Mouse (Mus musculus): ENCODE measurements at regions not wholly inside any gene's neighbourhood (a gene's known extent, or its start where the extent isn't known, plus 50 kb on each side); places are given as distances from the start of the nearest gene placed in this dataset.
A peak's percentile ranks its signal among the peaks of the same experiment; 100 is the strongest.

GRCm38 (mm10) chr12:73441326-73441725, 104.9 kb downstream of the Tmem30b start:
- H3K9ac ChIP-seq (replicated peaks; ENCODE audit: low read depth) = no peak overlapping the region
- no peaks in the 10 kb centered on the region for H3K4me1 ChIP-seq (ENCODE audit: insufficient read depth, low read depth, low read length)
- 68% methylated on average over 1 of the region's 1 CpGs for WGBS
- no peak overlapping the region for H3K4me2 ChIP-seq (replicated peaks; ENCODE audit: low read depth, low read length)
- no peak overlapping the region for H3K27ac ChIP-seq (ENCODE audit: low read length)
- ATAC-seq = no peak
- no peak for TF ChIP-seq CTCF (IDR thresholded peaks at IDR 0.05)
- no peak for TF ChIP-seq EP300 (IDR thresholded peaks at IDR 0.05)
- H3K27me3 ChIP-seq (replicated peaks; ENCODE audit: insufficient read depth, low read length) = no peaks in the 10 kb centered on the region
- no peak for DNase-seq (ENCODE audit: low spot score)
- H3K36me3 ChIP-seq (ENCODE audit: insufficient read depth, low read length) = no peaks in the 10 kb centered on the region
- no peaks in the 10 kb centered on the region for H3K9me3 ChIP-seq (ENCODE audit: low read length)
- H3K4me3 ChIP-seq (ENCODE audit: low read depth, low read length) = no peak overlapping the region

DNA sequence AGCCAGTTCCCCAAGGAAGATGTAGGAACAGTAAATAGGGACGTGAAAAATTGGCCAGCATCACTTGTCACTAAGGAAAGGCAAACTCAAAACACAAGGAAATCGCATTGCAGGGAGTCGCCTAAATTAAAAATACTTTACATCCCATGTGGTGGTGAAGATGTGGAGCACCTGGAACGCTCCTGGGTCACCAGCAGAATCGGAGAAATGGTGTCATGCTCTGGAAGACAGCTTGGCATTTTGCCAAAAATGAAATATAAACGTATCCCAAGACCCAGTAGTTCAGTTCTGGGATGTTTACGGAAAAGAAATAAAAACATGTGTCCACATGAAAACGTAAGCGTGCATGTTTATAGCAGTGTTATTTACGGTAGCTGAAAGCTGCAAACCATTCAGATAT, 111.5 kb downstream of the Tmem30b start:
- no peak for ATAC-seq
- Histone ChIP-seq H3K4me2 (replicated peaks; ENCODE audit: low read depth, low read length) (no peak overlapping the region), H3K4me1 (ENCODE audit: insufficient read depth, low read depth, low read length) (no peaks in the 10 kb centered on the region), H3K9ac (replicated peaks; ENCODE audit: low read depth) (no peak overlapping the region), H3K4me3 (ENCODE audit: low read depth, low read length) (no peak overlapping the region), H3K9me3 (ENCODE audit: low read length) (no peaks in the 10 kb centered on the region), H3K27ac (ENCODE audit: low read length) (no peak overlapping the region), H3K36me3 (ENCODE audit: insufficient read depth, low read length) (no peaks in the 10 kb centered on the region), H3K27me3 (replicated peaks; ENCODE audit: insufficient read depth, low read length) (no peaks in the 10 kb centered on the region)
- TF ChIP-seq EP300 (IDR thresholded peaks at IDR 0.05) = no peak
- no peak for TF ChIP-seq CTCF (IDR thresholded peaks at IDR 0.05)
- WGBS = 40% methylated on average over 10 of the region's 10 CpGs
- DNase-seq (ENCODE audit: low spot score) = no peak

DNA sequence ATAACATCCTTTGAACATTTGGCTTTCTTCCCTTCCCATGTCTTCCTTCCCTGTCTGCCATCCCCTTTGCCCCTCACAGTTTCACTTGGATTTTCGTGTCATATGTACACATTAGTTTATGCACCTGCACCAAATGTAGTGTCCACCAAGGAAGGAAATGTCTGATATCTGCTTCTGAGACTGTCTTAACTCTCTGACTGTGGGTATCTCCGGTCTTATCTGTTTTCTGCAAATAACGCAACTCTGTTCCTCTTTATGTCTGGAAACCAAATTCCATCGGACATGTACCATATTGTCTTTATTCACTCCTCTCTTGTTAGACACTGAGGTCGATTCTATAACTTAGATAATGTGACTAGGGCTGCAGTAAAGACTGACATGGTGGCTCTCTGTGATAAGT, 113.6 kb downstream of the Tmem30b start:
- 75% methylated on average over 5 of the region's 5 CpGs for WGBS
- no peak overlapping the region for H3K9ac ChIP-seq (replicated peaks; ENCODE audit: low read depth)
- no peaks in the 10 kb centered on the region for H3K36me3 ChIP-seq (ENCODE audit: insufficient read depth, low read length)
- no peak overlapping the region for H3K4me3 ChIP-seq (ENCODE audit: low read depth, low read length)
- no peak overlapping the region for H3K27ac ChIP-seq (ENCODE audit: low read length)
- no peaks in the 10 kb centered on the region for H3K27me3 ChIP-seq (replicated peaks; ENCODE audit: insufficient read depth, low read length)
- H3K9me3 ChIP-seq (ENCODE audit: low read length) = no peaks in the 10 kb centered on the region
- no peak for DNase-seq (ENCODE audit: low spot score)
- no peak overlapping the region for H3K4me2 ChIP-seq (replicated peaks; ENCODE audit: low read depth, low read length)
- H3K4me1 ChIP-seq (ENCODE audit: insufficient read depth, low read depth, low read length) = no peaks in the 10 kb centered on the region
- TF ChIP-seq CTCF (IDR thresholded peaks at IDR 0.05) = no peak
- no peak for TF ChIP-seq EP300 (IDR thresholded peaks at IDR 0.05)
- no peak for ATAC-seq

DNA sequence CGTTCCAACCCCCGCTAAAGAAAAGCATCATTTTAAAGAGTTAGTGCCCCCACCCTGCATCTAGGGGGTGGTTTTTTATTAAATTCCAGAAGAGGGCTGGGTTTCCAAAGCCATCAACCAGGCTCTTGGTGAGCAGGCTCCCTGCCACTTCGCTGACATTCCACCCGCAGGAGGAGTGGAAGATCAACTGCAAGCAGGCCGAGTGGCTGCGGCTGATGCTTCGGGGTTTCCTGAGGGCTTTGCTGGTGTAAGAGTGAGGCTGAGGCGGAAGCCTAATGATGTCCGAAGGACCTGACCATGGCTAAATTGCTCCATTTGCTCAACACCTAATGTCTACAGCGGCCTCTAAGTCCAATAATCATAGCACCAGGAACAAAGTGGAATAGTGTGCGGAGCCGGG, 118.0 kb downstream of the Tmem30b start:
- 56% methylated on average over 12 of the region's 12 CpGs for WGBS
- Histone ChIP-seq H3K4me2 (replicated peaks; ENCODE audit: low read depth, low read length) (no peak overlapping the region), H3K9ac (replicated peaks; ENCODE audit: low read depth) (no peak overlapping the region), H3K27ac (ENCODE audit: low read length) (no peak overlapping the region), H3K36me3 (ENCODE audit: insufficient read depth, low read length) (no peaks in the 10 kb centered on the region), H3K4me1 (ENCODE audit: insufficient read depth, low read depth, low read length) (no peaks in the 10 kb centered on the region), H3K27me3 (replicated peaks; ENCODE audit: insufficient read depth, low read length) (no peaks in the 10 kb centered on the region), H3K4me3 (ENCODE audit: low read depth, low read length) (no peak overlapping the region), H3K9me3 (ENCODE audit: low read length) (no peaks in the 10 kb centered on the region)
- no peak for TF ChIP-seq EP300 (IDR thresholded peaks at IDR 0.05)
- no peak for TF ChIP-seq CTCF (IDR thresholded peaks at IDR 0.05)
- DNase-seq (ENCODE audit: low spot score) (peak; percentile 22), ATAC-seq (peak; percentile 56)

GRCm38 (mm10) chr12:73424814-73425213, 121.4 kb downstream of the Tmem30b start:
- 81% methylated on average over 7 of the region's 7 CpGs for WGBS
- no peak for ATAC-seq
- no peak for DNase-seq (ENCODE audit: low spot score)

DNA sequence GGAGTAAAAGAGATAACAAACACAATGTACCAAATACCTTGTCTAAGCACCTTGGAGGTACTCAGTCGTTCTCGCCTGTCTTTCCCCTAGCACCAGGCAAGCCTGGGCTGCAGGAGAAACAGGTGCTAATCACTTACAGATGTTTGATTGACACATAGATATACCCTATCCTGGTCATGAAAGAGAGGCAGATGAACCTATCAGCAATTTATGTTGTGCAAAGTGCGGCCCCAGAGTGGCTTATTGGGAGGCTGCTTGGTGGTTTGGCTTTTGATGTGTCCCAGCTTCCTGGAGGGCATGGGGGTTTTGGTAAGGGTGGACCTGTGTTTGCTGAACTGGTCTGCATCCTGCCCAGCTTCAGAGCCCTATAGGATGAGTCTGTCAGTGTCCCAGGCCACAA, 129.1 kb downstream of the Tmem30b start:
- H3K9me3 ChIP-seq (ENCODE audit: low read length) = no peaks in the 10 kb centered on the region
- no peak overlapping the region for H3K9ac ChIP-seq (replicated peaks; ENCODE audit: low read depth)
- H3K27me3 ChIP-seq (replicated peaks; ENCODE audit: insufficient read depth, low read length) = no peaks in the 10 kb centered on the region
- 89% methylated on average over 3 of the region's 3 CpGs for WGBS
- no peak for TF ChIP-seq EP300 (IDR thresholded peaks at IDR 0.05)
- no peak for TF ChIP-seq CTCF (IDR thresholded peaks at IDR 0.05)
- H3K4me3 ChIP-seq (ENCODE audit: low read depth, low read length) = no peak overlapping the region
- H3K36me3 ChIP-seq (ENCODE audit: insufficient read depth, low read length) = no peaks in the 10 kb centered on the region
- no peaks in the 10 kb centered on the region for H3K4me1 ChIP-seq (ENCODE audit: insufficient read depth, low read depth, low read length)
- H3K4me2 ChIP-seq (replicated peaks; ENCODE audit: low read depth, low read length) = no peak overlapping the region
- no peak for DNase-seq (ENCODE audit: low spot score)
- no peak overlapping the region for H3K27ac ChIP-seq (ENCODE audit: low read length)
- ATAC-seq = no peak

More at GRCm38 (mm10) chr12:73424814-73425213, 121.4 kb downstream of the Tmem30b start:
- no peak overlapping the region for H3K4me3 ChIP-seq (ENCODE audit: low read depth, low read length)
- no peaks in the 10 kb centered on the region for H3K9me3 ChIP-seq (ENCODE audit: low read length)
- H3K4me2 ChIP-seq (replicated peaks; ENCODE audit: low read depth, low read length) = no peak overlapping the region
- H3K4me1 ChIP-seq (ENCODE audit: insufficient read depth, low read depth, low read length) = no peaks in the 10 kb centered on the region
- no peaks in the 10 kb centered on the region for H3K36me3 ChIP-seq (ENCODE audit: insufficient read depth, low read length)
- no peak overlapping the region for H3K27ac ChIP-seq (ENCODE audit: low read length)
- H3K27me3 ChIP-seq (replicated peaks; ENCODE audit: insufficient read depth, low read length) = no peaks in the 10 kb centered on the region
- TF ChIP-seq CTCF (IDR thresholded peaks at IDR 0.05) = no peak
- no peak for TF ChIP-seq EP300 (IDR thresholded peaks at IDR 0.05)
- H3K9ac ChIP-seq (replicated peaks; ENCODE audit: low read depth) = no peak overlapping the region

- 54% methylated on average over 16 of the region's 16 CpGs for WGBS
Observed at GRCm38 (mm10) chr12:73416367-73416897, 129.8 kb downstream of the Tmem30b start.

More at GRCm38 (mm10) chr12:73416367-73416897, 129.8 kb downstream of the Tmem30b start:
- Histone ChIP-seq H3K4me1 (ENCODE audit: insufficient read depth, low read depth, low read length) (no peaks in the 10 kb centered on the region), H3K4me3 (ENCODE audit: low read depth, low read length) (no peak overlapping the region), H3K27me3 (replicated peaks; ENCODE audit: insufficient read depth, low read length) (no peaks in the 10 kb centered on the region), H3K4me2 (replicated peaks; ENCODE audit: low read depth, low read length) (no peak overlapping the region), H3K27ac (ENCODE audit: low read length) (no peak overlapping the region), H3K36me3 (ENCODE audit: insufficient read depth, low read length) (no peaks in the 10 kb centered on the region), H3K9ac (replicated peaks; ENCODE audit: low read depth) (no peak overlapping the region), H3K9me3 (ENCODE audit: low read length) (no peaks in the 10 kb centered on the region)
- ATAC-seq = no peak
- DNase-seq (ENCODE audit: low spot score) = no peak
- TF ChIP-seq CTCF (IDR thresholded peaks at IDR 0.05) (no peak), EP300 (IDR thresholded peaks at IDR 0.05) (no peak)
